Mouse (Mus musculus) stomach, embryonic 14.5 days (tissue): ENCODE measurements around the gene Ankrd54. TPM values are rescaled to one million over a fixed set of nuclear protein-coding genes. Genes with fewer than 3 reads are reported as not detected.

Experiments
- ATAC-seq: fragments of 200-750 bp; cut with Nextera tagmentation; 2 replicates; pipeline ENCODE4 v1.8.0; 2017; ENCODE audit warnings: low read depth, moderate TSS enrichment; ENCODE audit not compliant: insufficient number of reproducible peaks, insufficient read depth, low FRiP score
- H3K27ac ChIP-seq: fragments of 300-500 bp; sonication (generic); 2 replicates; pipeline ENCODE4 v1.5.1; 2014; ENCODE audit warnings: mild to moderate bottlenecking, low read length, moderate library complexity, mixed read lengths
- H3K27me3 ChIP-seq: fragments of 300-500 bp; sonication (generic); 2 replicates; pipeline ENCODE4 v1.6.1; 2014; ENCODE audit warnings: low read length, control low read depth, mixed read lengths; ENCODE audit not compliant: control insufficient read depth, insufficient read depth
- H3K36me3 ChIP-seq: fragments of 300-500 bp; sonication (generic); 2 replicates; pipeline ENCODE4 v1.6.1; 2014; ENCODE audit warnings: mild to moderate bottlenecking, control low read depth, low read length, moderate library complexity, mixed read lengths; ENCODE audit not compliant: control insufficient read depth, insufficient read depth
- H3K4me1 ChIP-seq: fragments of 300-500 bp; sonication (generic); 2 replicates; pipeline ENCODE4 v1.6.1; 2014; ENCODE audit warnings: low read length, control low read depth, mixed read lengths; ENCODE audit not compliant: control insufficient read depth, insufficient read depth
- H3K4me2 ChIP-seq: fragments of 300-500 bp; sonication (generic); replicated peaks from 2 replicates; pipeline ENCODE4 v1.6.1; 2014; ENCODE audit warnings: low read depth, low read length, control low read depth
- H3K4me3 ChIP-seq: fragments of 300-500 bp; sonication (generic); 2 replicates; pipeline ENCODE4 v1.5.1; 2014; ENCODE audit warnings: low read depth, low read length, control low read depth
- H3K9ac ChIP-seq: fragments of 300-500 bp; sonication (generic); replicated peaks from 2 replicates; pipeline ENCODE4 v1.6.1; 2014; ENCODE audit warnings: low read depth, mild to moderate bottlenecking, control low read depth, low read length, moderate library complexity, mixed read lengths
- H3K9me3 ChIP-seq: fragments of 300-500 bp; sonication (generic); 2 replicates; pipeline ENCODE4 v1.6.1; 2016; ENCODE audit warnings: low read depth, low read length, control low read depth; ENCODE audit not compliant: control insufficient read depth
- WGBS: fragments of 180-500 bp; shearing (Covaris S2); extraction: QIAGEN DNeasy Blood & Tissue Kit; methylation state at CpG from one replicate; pipeline ENCODE4 v1.1.7; 2014; 5-methylcytosine and 5-hydroxymethylcytosine counted together
- polyA plus RNA-seq: library from polyadenylated mRNA; unstranded; fragments of >200 nt; fragmentation: Nextera tagmentation; extraction: Ambion mirVana; gene quantifications from 2 replicates; pipeline ENCODE4 v1.2.1, GENCODE M21; 2014

The Ankrd54 gene
- 42.7 and 44.1 TPM in 2 replicates for polyA plus RNA-seq

DNA sequence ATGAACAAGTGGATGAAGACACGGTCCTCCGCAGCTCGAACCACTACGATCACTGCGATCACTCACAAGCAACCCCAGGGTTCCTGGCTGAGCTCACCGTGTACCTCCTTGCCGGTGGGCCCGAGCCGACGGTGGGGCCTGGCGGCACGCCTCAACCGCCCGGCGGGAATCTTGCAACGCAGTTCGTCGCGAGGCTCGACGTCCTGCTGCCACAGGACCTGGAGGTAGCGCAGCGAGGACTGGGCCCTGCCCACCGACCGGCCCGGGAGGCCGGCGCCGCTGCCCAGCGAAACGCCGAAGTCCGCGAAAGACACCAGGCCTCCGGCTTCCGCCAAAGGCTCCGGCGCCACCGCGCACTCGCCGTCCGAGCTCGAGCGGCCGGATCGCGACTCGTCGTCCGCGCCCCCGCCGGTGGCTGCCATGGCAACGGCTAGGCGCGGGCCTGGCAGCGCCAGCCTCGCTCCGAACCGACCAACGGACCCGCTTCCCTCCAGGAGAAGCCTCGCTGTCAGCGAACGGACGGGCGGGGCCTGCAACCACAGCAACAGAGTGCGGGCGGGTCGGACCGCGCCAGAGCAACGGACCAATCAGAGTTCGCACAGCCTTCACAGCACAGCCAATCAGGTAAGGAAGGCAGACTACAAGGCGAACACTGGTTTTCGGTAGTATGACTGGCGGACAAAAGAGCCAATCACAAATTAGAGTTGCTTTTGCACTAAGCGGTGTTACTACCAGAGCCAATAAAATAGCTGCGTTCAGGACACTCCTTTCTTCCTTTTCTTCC lies at the start of gene Ankrd54:
TSS of gene Ankrd54 (minus strand) at position 518 of the 784 bp plus-strand sequence.
- ATAC-seq = peak; percentile 100
- Histone ChIP-seq H3K4me1 (0 out of 2 replicates have a peak, but pooled peaks cover 9% of the 10 kb centered on the region), H3K9me3 (no peaks in the 10 kb centered on the region), H3K9ac (peak within 1 kb of the TSS; percentile 82), H3K36me3 (peaks cover 30% of the 10 kb centered on the region), H3K27me3 (no peaks in the 10 kb centered on the region), H3K4me3 (peak within 1 kb of the TSS; percentile 89), H3K27ac (peak within 1 kb of the TSS; percentile 71), H3K4me2 (peak within 1 kb of the TSS; percentile 68)
- WGBS = under 1% methylated on average over 79 of the region's 80 CpGs

GRCm38 (mm10) chr15:79111774-79112173 lies 49.1 kb upstream of the Ankrd54 start:
- Histone ChIP-seq H3K4me2 (peak overlapping the region; percentile 98; the same call in 1 of the 2 replicates), H3K9me3 (no peaks in the 10 kb centered on the region), H3K27ac (no peak overlapping the region), H3K4me1 (peaks cover 22% of the 10 kb centered on the region; the same call in 1 of the 2 replicates), H3K27me3 (no peaks in the 10 kb centered on the region), H3K4me3 (no peak overlapping the region), H3K36me3 (peaks cover 19% of the 10 kb centered on the region), H3K9ac (no peak overlapping the region)
- ATAC-seq = no peak
- WGBS = 54% methylated on average over 4 of the region's 4 CpGs

DNA sequence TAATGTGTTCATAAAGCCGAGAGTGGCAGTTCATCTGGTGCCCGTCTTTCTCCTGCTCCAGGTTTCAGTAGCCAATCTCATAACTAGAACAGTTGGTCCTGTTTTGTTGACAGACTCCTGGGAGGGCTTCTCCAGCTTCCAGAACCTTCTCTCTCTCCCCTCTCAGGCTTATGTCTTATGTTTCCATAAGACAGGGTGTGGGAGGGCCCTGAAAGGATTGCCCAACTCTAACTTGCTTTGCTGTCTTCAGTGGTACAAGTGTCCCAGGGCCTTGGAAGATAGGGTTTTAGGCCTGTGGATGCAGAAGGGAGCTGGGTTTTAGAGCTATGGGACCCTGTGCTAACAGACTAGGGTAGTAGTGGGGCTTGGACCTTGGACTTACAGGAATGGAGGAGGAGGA lies 47.8 kb upstream of the Ankrd54 start:
- no peaks in the 10 kb centered on the region for H3K27me3 ChIP-seq
- peak overlapping the region; percentile 89; the same call in 1 of the 2 replicates for H3K4me3 ChIP-seq
- ATAC-seq = no peak
- H3K36me3 ChIP-seq = peaks cover 14% of the 10 kb centered on the region
- H3K4me1 ChIP-seq = peaks cover 22% of the 10 kb centered on the region; the same call in 1 of the 2 replicates
- peak overlapping the region; percentile 98 for H3K4me2 ChIP-seq
- WGBS = 76% methylated on average over 2 of the region's 2 CpGs
- no peak overlapping the region for H3K27ac ChIP-seq
- no peaks in the 10 kb centered on the region for H3K9me3 ChIP-seq
- 0 out of 2 replicates have a peak overlapping the region, but pooled peaks have one; percentile 7 for H3K9ac ChIP-seq

GRCm38 (mm10) chr15:79110031-79110430 lies 47.3 kb upstream of the Ankrd54 start:
- peak overlapping the region; percentile 98 for H3K4me2 ChIP-seq
- H3K27me3 ChIP-seq = no peaks in the 10 kb centered on the region
- H3K4me1 ChIP-seq = peaks cover 22% of the 10 kb centered on the region; the same call in 1 of the 2 replicates
- WGBS = 17% methylated on average over 9 of the region's 9 CpGs
- ATAC-seq = no peak
- no peak overlapping the region for H3K27ac ChIP-seq
- H3K9me3 ChIP-seq = no peaks in the 10 kb centered on the region
- H3K36me3 ChIP-seq = peaks cover 9% of the 10 kb centered on the region
- H3K9ac ChIP-seq = peak overlapping the region; percentile 74; the same call in 1 of the 2 replicates
- peak overlapping the region; percentile 89 for H3K4me3 ChIP-seq

DNA sequence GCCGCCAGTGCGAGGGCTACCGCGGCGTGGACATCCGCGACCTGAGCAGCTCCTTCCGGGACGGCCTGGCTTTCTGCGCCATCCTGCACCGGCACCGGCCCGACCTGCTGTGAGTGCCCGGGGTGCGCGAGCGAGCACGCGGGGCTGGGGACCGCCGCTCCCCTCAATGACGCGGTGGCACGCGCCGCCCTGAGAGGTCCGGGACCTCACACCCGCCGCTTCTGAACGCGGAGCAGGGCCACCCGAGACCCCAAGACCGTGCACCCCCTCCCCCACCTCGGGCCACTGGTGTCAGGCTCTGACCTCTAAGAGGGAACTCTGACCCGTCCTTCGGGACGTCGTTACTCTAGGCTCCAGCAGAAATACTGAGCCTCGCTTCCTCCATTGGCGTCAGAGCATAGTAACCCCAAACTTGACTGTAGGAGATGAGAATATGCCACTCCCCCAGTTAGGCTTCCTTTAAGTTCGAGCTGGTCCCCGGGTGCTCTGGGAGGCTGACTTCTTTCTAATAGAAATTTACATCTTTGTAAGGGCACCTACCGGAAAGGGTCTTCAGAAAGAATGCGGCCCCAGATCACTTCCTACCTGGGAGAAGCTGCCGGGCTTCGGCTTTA lies 46.7 kb upstream of the Ankrd54 start:
- Histone ChIP-seq H3K9ac (peak overlapping the region; percentile 74), H3K27ac (peak overlapping the region; percentile 85), H3K4me2 (peak overlapping the region; percentile 98), H3K4me3 (peak overlapping the region; percentile 89), H3K4me1 (peaks cover 22% of the 10 kb centered on the region; the same call in 1 of the 2 replicates), H3K9me3 (no peaks in the 10 kb centered on the region), H3K27me3 (no peaks in the 10 kb centered on the region), H3K36me3 (peaks cover 6% of the 10 kb centered on the region)
- under 1% methylated on average over 46 of the region's 46 CpGs for WGBS
- ATAC-seq = peak; percentile 58

- peaks cover 6% of the 10 kb centered on the region for H3K36me3 ChIP-seq
- no peaks in the 10 kb centered on the region for H3K27me3 ChIP-seq
- peak within 1 kb of the TSS; percentile 85 for H3K27ac ChIP-seq
- peak within 1 kb of the TSS; percentile 74 for H3K9ac ChIP-seq
- peak within 1 kb of the TSS; percentile 98 for H3K4me2 ChIP-seq
- WGBS = under 1% methylated on average over 64 of the region's 85 CpGs
- peak; percentile 87 for ATAC-seq
- H3K4me3 ChIP-seq = peak within 1 kb of the TSS; percentile 89
- no peaks in the 10 kb centered on the region for H3K9me3 ChIP-seq
- peaks cover 22% of the 10 kb centered on the region; the same call in 1 of the 2 replicates for H3K4me1 ChIP-seq
Observed at GRCm38 (mm10) chr15:79108421-79109320, 46.0 kb upstream of the Ankrd54 start, which contains the start of gene Micall1. Gene Micall1 (plus strand): TSS chr15:79108898.

- Histone ChIP-seq H3K4me2 (peak overlapping the region; percentile 98), H3K36me3 (peaks cover 4% of the 10 kb centered on the region), H3K4me3 (peak overlapping the region; percentile 89), H3K27me3 (no peaks in the 10 kb centered on the region), H3K4me1 (peaks cover 22% of the 10 kb centered on the region; the same call in 1 of the 2 replicates), H3K9me3 (no peaks in the 10 kb centered on the region), H3K27ac (peak overlapping the region; percentile 85), H3K9ac (peak overlapping the region; percentile 74; the same call in 1 of the 2 replicates)
- WGBS = 13% methylated on average over 7 of the region's 7 CpGs
- ATAC-seq = no peak
Observed at GRCm38 (mm10) chr15:79107966-79108365, 45.3 kb upstream of the Ankrd54 start.
